Mouse (Mus musculus): ENCODE data around the gene Susd6.

Susd6 gene

DNA sequence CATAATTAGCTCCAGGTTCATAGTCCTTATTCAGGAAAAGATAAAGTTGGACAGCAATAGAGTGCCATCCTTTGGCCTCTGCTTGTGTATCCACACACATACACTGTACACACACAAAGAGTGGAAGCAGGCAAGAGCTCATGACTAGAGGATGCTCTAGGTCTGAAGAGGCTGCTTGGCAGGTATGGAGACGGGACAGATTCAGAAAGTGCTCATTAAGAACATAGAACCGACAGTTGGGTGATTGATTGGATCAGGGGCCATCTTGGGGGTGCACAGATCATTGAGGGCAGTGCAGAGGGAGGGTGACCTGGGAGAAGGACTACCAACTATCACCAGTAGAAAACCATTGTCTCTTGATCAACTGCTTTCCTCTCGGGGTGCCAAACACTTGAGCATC lies 90.8 kb downstream of the Susd6 start:
- no peak for DNase-seq

DNA sequence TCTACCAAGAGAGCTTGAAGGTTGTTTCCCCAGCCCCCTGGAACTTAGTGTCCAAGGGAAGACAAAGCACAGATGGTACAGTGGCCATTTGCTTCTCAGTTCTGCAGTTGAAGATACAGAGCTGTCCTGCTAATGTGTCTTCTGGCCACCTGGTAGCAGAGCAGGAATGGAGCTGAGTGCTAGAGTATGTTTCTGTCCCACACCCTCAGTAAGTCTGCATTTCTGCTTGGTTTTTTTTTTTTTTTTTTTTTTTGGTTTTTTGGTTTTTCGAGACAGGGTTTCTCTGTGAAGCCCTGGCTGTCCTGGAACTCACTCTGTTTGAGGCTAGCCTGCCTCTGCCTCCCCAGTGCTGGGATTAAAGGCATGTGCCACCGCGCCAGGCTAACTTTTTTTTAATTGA lies 93.0 kb downstream of the Susd6 start:
- DNase-seq: no peak

DNA sequence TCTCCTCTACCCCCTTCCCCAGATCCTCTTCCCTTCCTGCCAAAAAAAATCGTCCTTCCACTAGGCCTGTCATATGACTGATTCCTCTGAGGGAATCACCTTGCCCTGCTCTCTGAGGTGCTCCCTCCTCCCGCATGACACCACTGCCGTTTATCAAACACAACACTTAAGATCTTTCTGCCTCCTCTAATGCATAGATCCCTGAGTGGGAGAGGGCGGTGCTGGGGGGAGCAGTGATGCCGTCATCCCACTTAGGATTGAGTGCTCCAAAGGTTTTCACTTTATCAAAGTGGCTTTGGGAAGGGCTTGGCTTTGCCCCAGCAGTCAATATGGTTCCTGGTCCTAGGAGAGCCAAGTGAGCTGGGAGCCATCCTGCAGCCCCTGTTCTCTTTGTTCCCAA lies 93.6 kb downstream of the Susd6 start:
- DNase-seq: peak in 1 of 2 experiments; percentile 44

DNA sequence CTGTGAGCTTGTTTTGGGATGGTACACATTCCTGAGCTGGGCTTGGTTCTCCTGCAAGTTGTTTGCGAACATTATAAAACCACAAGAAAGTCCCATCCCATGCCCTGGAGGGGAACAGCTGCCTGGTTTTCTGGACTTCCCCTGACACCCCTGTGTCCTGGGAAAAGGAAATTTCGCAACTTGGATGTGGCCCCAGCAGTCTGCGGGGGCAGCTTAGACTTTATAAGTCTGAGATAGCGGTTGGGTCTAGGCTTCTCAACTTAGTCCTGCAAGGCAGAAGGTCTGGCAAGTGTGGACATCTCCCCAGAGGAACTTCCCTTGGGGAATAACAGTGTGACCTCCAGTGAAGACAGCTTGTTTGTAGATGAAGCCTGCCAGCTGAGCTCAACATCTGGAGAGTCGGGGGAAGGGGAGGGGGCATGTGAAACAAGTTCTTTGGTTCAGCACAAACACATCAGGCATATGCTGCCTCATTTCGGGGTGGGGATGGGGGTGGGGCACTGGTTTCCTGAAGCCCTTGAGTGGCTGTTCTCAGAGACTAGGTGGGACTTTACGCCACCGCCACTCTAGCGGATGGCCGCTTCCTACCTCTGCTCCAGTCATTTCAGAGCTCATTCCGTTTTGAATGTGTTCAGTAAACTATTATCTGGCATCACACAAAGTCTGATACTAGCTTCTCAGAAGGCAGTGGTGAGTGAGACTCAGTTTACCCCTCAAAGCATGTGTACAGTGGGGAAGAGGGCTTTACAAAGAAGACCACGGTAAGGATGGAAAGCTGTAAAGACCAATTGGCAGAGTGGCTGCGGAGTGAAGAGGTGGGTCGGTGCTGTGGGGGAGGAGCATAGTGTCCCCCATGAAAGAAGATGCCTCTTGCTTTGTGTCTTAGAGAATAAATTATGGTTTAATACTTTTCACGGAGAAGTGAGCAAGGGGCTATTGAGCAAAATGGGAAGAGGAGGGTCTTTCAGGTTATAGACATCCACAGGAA lies 95.3 kb downstream of the Susd6 start:
- DNase-seq: peak in 1 of 2 experiments; percentile 12

DNA sequence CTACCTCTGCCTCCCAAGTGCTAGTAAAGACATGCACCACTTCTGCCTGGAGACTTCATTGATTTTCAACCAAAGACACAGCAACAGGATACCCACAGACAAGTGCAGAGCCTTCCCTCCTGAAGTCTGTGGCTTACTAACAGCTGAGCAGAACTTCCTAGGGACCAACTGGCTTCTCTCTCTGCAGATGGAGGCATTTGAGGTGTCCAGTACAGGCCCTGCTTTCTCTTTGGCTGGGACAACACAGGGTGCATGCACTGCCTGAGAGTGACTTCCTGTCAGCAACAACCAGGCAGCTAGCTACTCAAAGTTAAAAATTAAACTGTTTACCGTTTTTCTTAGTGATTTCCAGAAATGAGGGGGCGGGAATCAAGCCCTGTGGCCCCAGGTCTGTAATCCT lies 96.7 kb downstream of the Susd6 start:
- no peak for DNase-seq

DNA sequence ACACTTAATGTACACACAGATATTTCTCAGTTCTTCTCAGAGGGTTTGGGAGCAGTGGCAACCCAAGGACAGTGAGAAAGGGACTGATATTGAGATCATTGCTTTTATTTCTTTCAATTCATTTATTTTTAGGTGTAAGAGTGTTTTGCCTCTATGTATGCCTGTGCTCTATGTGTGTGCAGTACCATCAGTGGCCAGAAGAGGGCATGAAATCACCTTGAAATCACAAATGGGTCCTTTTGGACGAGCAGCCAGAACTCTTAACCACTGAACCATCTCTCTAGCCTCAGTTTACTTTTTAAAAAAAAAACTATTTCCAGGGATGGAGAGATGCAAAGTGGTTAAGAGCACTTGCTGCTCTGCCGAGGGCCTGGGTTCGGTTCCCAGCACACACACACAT lies 99.0 kb downstream of the Susd6 start:
- peak in 1 of 2 experiments; percentile 21 for DNase-seq

DNA sequence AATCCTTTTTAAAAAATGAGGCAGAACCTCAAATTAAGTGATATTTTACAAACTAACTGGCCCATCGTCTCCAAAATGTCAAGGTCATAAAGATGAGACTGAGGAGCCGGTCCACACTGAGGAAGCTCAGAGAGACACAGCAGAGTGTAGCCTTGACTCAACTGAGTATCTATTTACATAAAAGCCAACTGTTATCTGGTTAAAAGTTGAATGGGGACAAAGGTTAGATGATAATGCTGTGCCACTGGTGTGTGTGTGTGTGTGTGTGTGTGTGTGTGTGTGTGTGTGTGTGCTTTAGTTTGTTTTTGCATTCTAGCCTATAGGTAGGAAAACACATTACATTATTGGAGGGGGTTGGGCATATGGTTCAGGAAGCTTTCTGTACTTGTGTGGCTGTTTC lies 100.8 kb downstream of the Susd6 start:
- DNase-seq: no peak

DNA sequence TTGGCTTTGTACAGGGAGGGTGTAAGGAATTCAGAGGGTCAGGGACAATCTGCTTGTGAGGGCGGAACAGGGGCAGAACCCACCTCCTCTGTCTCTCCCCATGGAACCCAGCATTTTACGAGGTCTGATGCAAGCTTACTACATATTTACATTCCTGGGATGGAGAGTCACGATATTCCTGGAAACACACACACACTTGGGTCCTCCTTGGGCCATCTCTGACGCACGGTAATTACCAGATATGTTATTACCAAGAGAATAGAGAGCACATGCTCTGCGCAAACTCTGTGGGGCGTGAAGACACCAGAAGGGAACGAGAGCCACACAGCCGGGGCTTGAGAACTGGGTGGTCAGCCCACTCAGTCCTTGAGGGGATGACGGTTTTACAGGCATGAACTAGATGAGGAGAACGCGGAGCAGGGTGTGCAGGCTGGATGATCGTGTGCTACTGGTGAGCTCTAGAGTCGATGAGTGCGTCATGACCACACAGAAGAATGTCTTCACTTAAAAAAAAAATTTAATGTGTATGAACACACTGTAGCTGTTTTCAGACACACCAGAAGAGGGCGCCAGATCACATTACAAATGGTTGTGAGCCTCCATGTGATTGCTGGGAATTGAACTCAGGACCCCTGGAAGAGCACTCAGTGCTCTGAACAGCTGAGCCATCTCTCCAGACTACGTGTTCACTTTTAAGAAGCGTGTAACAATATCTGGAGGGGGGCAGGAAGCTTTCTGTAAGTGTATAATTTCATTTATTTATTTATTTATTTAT lies 103.6 kb downstream of the Susd6 start:
- no peak for DNase-seq

DNA sequence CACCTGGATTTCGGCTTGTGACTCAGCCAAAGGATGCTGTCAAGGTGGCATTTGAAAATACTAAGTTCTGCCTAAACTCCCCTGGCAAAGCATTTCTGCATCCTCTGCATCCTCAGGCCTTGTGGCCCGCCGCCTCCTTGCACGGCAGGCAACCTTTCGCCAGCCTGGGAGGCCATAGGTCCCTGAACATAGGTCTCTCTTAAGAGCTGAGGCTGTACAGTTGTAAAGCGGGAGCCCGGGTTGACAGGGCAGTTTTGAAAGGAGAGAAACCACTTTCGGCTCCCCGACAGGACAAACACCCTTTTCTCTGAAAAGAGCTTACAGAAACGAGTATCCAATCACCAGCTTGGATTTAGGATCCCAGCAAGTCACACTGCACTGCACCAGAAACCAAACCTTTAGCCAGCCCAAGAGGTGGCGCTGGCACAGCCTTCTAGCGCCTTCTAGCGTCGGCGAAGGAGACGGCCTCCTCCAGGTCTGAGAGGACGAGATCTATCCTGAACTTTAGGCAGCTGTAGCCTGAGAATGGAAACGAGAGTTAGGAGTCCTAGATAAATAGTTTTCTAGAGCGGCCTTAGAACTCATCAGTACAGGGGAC lies 104.8 kb downstream of the Susd6 start:
- DNase-seq: peak; percentile 87 to 88

DNA sequence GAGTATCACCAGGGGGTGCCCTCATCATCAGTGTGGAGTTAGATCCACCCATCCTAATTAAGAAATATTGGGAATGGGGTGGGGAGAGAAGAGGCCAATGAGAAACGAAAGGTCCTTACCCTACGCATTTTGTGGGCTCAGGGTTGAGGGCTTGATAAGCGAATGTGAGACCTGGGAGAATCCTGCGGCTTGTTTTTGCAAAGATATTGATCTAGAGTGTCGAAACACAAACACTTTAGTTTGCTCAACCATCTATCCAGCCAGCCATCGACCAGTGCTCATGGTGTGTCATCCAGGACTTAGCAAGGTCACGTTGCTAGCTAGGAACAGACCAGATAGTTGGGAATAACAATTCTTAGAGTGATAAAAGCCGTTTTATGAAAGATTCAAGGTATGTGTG lies 119.3 kb downstream of the Susd6 start:
- DNase-seq: no peak

DNA sequence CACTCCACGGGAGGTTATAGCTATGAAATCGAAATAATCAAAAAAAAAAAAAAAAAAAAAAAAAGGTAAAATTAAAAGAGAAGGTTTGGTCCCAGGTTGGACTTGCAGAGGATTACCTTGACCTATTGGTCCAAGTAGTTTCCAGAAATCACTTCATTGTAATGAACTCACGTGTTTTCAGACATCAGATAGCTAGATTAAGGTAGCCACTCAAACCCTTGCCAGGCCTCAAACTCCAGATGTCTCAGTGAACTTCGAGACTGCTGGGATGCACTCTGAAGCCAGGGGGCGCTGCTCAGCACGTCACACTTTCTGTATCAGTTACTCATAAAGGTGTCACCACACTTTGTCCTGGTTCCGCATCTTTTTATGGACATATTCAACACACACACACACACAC lies 127.5 kb downstream of the Susd6 start:
- peak in 1 of 2 experiments; percentile 25 for DNase-seq

DNA sequence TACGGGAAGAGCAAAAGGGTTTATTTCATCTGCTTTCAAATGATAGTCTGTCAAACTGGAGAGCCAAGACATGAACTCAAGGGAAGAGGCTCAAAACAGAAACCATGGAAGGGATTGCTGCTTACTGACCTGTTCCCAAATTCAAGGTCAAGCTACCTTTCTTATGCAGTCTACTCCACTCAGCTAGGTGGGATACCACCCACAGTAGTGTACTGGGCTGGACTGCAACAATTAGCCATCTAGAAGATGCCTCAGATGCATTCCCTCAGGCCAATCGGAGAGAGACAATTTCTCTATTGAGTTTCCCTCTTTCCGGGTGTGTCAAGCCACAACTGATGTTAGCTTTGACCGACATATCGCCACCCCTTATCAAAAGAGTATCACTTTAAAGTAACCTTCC lies 131.0 kb downstream of the Susd6 start:
- DNase-seq: no peak

DNA sequence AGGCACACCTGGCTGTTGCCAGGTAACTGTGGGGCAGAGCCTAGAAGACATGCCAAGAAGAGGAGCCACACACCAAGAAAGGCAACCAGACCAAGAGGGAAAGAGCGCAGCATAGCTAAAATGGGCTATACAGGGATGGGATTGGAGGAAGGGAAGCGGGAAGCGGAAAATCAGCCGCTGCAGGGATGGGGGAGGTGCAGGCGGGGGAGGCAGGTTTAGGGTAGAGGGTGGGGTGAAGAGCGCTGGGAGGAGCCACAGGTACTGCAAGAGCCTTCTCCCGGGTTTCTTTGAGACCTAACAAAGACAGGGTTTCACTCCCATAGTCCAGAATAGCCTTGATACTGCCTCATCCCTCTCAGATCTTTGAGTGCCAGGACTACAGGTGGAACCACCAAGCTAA lies 132.6 kb downstream of the Susd6 start:
- peak in 1 of 2 experiments; percentile 13 for DNase-seq

DNA sequence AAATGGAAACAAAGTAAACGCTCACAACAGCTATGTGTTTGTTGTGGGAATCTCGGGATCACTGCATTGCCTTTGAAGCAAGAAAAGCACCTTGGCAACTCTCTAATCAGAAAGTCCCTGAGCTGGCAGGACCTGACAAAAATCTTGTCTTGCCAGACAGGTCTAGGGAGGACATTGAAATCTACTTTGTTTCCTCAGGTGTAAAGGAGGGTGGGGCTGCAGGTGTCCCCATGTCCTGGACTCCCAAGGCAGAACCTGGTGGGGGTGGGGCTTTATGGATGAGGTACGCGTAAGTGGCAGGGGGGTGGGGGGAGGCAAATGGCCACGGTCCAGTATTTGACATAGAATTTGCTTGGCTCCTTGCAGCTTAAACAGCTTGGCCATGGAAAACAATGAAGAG lies 133.3 kb downstream of the Susd6 start:
- DNase-seq: peak in 1 of 2 experiments; percentile 11

DNA sequence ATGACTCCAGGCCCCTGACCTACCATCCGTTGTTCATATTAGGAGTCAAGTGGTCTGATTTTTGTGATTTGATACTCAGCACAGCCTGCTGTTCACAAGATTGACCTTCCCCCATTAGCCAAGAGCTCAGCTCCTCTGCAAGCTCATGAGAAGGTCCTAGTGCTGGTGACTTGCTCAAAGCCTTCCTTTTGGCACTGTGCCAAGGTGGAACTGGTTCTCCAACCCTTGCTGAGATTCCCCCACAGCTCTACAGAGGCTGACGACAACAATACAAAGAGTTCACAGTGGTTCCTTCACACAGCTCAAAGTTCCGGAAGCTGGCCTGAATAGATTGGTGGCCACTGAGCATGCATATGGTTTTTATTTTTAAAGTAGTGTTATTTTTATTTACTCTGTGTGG lies 133.9 kb downstream of the Susd6 start:
- peak; percentile 41 to 49 for DNase-seq

DNA sequence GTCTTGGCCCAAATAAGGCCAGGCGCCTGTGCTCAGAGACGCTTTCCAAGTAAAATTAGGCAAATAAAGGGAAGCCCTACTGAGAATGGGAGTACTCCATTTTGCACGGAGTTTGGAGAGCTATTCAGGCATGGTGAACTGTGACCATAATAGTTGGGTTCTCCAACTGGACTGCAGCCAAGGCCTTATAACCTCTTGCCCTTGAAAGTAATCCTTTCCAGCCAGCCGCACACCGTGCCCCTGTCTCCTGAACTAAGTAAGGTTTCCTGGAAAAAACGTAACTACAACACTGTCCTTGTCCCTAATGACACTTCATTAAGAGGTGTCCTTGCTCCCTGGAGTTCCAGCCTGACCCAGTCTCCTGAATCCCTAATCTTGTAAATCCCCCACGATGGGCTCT lies 135.6 kb downstream of the Susd6 start:
- DNase-seq: peak in 1 of 2 experiments; percentile 11

DNA sequence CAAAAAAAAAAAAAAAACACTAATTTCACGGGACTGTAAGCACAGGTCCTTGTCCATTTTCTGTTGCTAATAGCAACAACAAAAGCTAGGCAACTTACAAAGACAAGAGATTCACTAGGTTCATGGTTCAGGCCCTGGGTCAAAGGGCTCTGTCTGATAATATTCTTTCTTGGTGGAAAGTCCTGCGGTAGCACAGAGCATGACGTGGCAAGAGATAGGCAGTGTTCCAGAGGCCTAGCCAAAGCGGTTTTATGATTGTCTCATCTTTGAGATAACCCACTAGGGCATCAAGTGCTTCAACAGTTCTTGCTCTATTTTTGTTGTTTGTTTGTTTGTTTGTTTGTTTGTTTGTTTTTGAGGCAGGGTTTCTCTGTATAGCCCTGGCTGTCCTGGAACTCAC lies 136.2 kb downstream of the Susd6 start:
- no peak for DNase-seq

DNA sequence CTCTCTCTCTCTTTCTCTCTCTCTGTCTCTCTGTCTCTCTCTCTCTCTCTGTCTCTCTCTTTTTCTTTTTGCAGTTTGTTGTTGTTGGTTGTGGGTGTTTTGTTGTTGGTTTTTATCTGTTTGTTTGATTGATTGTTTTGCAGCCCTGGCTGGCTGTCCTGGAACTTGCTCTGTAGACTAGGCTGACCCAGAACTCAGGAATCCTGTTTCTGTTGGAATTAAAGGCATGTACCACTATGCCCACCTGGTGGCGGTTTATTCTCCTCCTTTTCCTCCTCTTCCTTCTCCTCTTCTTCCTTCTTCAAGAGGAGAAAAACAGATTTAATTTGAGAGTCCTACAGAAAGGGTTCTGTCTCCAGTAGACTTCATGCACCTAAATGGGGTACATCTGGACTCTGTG lies 137.2 kb downstream of the Susd6 start:
- no peak for DNase-seq

DNA sequence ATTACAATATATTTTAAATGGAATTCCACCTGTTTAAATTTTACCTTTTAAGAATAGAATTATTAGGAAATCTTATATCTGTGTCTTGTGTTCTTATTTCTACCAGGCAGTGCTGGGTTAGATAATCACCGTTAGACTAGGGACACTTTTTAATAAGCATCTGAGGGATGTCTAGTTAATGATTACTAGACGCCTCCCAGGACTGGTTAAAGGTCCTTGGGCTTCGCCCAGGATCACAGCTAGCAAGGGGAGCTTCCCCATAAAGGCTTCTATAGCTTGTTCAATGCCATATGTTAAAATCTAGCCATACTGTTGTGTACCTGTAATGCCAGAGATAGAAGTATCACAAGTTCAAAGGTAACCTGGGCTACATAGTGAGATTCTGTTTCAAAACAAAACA lies 138.6 kb downstream of the Susd6 start:
- DNase-seq: no peak

DNA sequence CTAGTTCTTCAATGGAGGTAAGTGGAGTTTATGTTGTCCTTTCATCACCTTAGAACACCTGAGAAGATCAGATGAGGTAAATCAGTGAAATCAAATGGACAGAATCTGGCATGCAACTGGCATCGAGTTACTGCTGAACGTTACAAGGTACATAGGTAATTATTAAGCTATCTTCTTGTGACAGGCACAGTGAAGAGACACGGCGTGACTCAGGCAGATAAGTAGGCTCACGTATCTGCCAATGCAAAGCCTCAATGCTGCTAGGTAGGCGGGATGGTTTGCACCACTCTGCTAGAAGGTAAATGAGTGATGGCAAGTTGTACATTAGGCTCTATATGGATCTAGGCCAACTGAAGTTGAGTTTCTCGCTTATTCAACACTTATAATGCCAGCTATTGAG lies 139.8 kb downstream of the Susd6 start:
- DNase-seq: no peak
